Mouse (Mus musculus) heart, adult 8-10 months (tissue): ENCODE data around the gene Klhl20. TPM values are rescaled to one million over a fixed set of nuclear protein-coding genes. Genes with fewer than 3 reads are reported as not detected.
A peak's percentile ranks its signal among the peaks of the same experiment; 100 is the strongest.

ENCODE experiments used
- DNase-seq: peaks from one replicate; pipeline ENCODE4 v3.0.0; 2022; ENCODE audit warnings: low spot score
- total RNA-seq, 4 experiments: library from RNA; stranded (reverse); gene quantifications; 2 replicates each; pipeline ENCODE4 v1.2.4; 2022

Gene Klhl20
- total RNA-seq, 4 experiments from 2014 or later: 7.8 to 10.2 (median 9.3) TPM

DNA sequence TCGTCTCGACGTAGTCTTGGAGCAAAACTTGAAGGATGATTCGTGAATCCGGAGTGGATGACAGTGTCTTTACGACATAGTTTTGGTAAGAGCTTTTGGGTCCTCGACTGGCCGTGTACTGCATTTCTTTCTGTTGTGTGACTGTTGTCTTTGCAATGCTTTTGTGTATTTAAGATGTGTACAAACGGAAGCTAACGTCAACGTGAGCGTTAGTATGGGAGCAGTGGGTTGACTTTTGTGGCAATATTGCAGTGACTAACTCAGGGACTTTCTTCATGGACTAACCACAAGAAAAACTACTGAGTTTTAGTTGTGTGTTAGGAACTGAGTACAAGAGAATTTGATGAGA, 60.1 kb downstream of the Klhl20 start:
- no peak for DNase-seq

DNA sequence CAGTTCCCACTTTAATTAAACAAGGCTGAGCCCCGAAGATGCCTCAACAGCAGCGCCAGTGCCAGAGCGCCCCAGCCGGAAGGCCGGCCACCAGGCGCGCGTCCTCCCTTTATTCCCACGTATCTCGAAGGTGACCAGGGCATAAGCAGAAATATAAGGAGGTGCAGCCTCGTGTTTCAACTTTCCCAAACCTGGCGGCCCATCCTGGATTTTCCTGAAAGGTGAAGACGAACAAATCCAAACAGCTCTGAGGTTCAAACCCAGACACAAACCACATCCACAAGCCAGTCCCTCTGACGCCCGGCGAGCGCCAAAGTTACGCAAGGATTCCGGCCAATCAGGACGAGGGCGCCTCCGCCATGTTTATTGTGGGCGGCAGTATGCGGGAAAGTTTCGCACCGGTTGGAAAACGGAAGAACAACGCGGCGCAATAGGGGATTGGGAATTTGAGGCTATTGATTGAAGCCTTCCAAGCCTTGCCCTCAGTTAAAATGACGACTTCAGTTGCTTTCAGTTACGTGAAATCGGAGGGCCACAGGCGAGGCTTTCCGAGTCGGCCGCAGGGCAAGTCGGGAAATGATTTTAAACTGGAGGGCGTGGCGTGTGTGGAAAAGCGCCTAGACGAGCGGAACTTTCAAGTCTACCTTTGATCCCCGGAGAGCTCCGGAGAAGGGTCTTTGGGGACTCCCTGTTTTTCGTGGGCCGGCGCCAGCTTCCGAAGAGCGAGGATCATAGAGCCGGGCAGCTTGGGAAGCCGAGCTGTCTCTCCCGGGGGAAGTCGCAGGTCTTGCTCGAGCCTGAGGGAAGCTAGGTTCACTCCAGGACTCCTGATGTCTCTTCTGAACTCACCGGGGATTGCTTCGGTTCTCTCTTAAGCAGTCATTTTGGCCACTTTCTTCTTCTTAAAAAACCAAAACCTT, 60.7 kb downstream of the Klhl20 start, which contains the start of the genes Dars2 and Cenpl:
Gene Dars2, minus strand, starts transcription at position 307 of the 920 bp plus-strand sequence.
Gene Cenpl, plus strand, starts transcription at position 362 of the 920 bp plus-strand sequence.
- DNase-seq: peak; percentile 99

DNA sequence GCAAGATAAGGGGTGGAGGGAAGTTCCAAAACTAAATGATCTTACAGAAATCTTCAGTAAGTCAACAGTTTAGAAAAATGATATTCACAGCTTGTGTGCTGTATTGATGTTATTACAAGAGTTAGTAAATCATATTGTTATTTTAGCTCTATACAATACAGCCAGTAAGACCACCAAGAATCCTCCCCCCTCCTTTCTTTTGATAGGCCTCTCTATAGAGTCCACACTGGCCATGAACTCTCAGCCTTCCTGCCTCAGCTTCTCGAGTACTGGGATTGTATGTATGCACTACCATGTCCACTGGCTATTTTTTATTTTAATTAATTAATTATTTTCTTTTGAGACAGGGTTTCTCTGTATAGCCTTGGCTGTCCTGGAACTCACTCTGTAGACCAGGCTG, 68.0 kb downstream of the Klhl20 start:
- DNase-seq: no peak

DNA sequence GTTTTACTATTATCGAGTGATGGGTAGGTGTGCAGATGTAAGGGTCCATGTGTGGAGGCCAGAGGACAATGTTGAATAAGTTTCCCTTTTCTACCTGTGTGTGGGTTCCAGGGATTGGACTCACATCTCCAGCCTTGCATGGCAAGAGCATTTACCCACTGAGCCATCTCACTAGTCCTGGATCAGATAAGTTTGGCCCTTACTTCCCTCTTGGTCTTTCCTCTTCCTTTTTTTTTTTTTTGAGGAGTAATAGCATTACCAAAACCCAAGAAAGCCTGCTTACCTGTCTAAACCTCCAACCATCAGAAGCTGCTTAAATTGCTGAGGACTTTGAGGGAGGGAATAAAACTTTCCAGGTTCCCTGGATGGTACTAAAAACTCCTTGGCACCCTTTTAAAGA, 74.1 kb downstream of the Klhl20 start:
- no peak for DNase-seq

DNA sequence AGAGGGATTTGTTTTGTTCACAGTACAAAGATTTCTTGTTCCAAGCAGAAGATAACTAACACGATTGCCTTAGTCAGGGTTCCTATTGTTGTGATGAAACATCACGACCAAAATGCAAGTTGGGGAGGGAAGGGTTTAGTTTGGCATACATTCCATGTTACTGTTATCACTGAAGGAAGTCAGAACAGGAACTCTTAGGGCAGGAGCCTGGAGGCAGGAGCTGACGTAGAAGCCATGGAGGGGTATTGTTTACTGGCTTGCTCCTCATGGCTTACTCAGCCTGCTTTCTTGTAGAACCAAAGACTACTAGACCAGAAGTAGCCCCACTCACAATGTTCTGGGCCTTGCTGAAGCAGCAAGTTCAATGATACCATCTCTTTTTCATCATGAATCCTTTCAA, 84.3 kb downstream of the Klhl20 start:
- DNase-seq: no peak

DNA sequence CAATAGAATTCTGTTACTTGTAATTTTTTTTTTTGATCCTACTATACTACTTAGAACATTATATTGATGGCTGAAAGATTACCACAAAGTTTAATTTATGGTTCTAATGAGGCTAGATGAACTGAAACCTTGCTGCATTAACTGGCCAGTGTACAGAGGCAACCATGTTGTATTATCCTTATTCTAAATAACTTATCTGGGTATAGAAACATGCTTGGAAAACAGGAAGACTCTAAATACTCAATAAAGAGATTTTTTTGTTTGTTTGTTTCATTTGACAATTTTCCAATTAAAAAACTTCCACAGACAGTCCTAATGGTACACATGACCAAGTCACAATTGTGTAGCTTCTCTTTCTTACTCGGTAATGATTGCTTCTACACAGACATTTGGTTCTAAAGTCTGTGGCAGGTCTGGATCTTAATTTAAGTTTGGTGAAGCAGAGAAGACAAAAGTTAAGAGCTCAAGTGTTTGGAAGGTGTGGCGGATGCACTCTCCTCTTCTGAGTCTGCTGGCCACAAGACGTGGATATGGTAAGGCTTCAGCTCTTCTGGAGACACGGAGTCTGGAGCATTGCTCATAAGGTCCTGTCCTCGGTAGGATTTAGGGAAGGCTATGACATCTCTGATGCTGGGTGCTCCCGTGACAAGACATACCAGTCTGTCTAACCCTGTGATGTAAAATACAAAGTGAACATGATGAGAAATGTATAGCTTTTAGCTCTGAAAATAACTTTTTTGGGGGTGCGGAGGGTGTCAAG, 89.9 kb downstream of the Klhl20 start:
- DNase-seq: no peak

DNA sequence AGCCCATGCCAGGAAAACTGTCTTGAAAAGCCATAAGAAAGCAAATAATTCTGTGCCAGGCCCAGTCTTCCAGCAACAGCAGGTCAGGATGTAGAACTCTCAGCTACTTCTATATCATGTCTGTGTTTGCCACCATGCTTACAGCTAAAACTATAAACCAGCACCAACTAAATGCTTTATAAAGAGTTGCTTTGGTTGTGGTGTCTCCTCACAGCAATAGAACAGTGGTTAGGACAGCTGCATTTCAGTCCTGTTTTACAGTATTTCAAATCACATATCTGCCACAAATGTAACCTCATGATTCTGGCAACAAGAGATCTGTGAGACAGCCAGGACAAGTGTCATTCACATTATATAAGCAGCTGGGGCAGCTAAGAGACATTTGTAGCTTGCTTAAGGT, 90.5 kb downstream of the Klhl20 start:
- DNase-seq: no peak

DNA sequence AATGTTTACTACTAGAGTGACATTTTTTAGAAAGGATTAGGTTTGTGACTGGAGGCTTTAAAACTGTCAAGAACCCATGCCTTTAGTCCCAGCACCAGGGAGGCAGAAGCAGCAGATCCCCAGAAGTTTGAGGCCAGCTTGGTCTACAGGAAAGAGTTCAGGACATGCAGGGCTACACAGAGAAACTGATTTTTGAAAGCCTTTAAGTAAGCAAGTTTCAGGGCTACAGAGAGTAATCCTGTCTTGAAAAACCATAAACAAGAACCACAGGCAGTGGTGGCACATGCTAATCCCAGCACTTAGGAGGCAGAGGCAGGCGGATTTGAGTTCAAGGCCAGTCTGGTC, 90.9 kb downstream of the Klhl20 start:
- DNase-seq: no peak

DNA sequence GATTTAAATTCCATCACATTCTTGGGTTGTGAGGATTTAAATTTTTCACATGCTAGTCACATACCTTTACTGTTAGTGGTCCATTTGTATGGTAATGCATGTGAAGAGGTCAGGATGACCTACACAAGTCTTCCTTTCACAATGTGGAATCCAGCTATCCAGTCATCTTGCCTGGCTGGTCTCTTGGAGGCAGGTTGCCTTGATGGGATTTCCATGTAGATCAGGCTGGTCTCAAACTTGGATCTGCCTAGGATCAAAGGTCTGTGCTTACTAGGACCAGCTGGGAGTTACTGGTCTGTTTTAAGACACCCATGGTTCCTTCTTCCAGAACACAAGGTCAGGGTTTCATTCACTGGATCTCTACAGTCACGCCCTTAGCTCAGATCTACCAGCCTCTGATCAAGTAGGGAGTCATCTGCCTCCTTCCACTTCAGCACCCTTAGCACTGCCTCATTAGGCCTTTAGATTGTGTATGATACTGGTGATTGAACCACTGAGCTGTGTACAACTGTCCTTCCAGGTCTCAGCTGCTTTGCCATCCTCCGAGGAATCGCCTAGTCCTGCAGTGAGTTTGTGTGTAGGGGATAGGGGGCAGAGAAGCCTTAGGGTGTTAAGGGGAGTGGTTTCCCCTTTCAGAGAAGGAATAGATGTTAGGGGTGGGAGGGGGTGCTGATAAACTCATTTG, 91.4 kb downstream of the Klhl20 start:
- no peak for DNase-seq

DNA sequence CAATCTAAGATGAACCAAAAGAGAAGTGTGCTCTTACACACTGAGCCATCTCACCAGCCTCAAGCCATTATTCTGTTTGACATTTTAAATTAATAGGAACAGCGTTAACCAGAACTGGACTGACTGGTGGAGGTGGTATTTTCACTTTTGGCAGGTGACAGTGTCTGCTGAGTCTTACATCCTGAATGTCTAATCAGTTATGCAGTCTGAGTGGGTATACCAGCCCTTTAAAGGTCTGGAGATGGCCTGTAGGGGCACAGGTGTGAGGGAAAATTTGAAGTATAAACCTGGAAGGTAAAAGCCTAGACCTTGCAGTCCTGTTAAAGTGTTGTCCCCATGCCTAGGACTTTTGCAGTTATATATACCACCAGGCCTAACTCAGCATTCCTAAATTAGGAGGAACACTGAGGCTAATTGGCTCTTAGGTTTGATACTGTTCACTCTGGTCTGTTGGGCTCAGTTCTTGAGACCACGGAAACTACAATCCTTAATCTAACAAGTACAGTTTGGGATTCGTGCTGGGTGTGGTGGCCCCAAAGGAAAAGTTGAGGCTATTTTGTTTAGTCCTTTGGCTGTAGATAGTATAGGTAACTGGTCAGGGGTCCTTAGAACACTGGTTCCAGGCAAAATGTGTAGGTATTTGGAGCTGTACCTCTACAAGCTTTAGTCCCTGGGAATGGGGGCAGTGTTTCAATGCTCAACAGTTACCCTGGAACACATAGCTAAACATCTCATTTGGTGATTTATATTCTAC, 92.2 kb downstream of the Klhl20 start:
- DNase-seq: no peak

Other genes starting within 250 kb of the Klhl20 start
- gene Rc3h1, start 225.1 kb downstream of the Klhl20 start, total RNA-seq: 10 to 100 TPM; 31.6 to 45.6 (median 40.4) TPM
- under 1 TPM in 3 of 4 experiments, not detected in 1; 0.17 to 0.44 (median 0.38) TPM for gene Serpinc1, start 152.9 kb downstream of the Klhl20 start, total RNA-seq
- gene Zbtb37, start 96.7 kb downstream of the Klhl20 start, total RNA-seq: 10 to 100 TPM; 13.0 to 20.6 (median 15.3) TPM
- 10 to 100 TPM; 24.5 to 33.5 (median 25.3) TPM for gene Dars2, start 60.9 kb downstream of the Klhl20 start, total RNA-seq
- 1 to 10 TPM in 2 of 4 experiments, under 1 TPM in 2; 0.34 to 1.2 (median 0.95) TPM for gene Cenpl, start 60.8 kb downstream of the Klhl20 start, total RNA-seq
- 1 to 10 TPM; 3.0 to 8.4 (median 5.2) TPM for gene Ankrd45, start 11.2 kb upstream of the Klhl20 start, total RNA-seq
- gene Tex50, start 27.8 kb upstream of the Klhl20 start, total RNA-seq: not detected
- 100 to 1,000 TPM; 324 to 390 (median 370) TPM for gene Prdx6, start 119.7 kb upstream of the Klhl20 start, total RNA-seq